Mouse (Mus musculus): ENCODE measurements around the gene Msantd2.

Msantd2 gene

GRCm38 (mm10) chr9:37540701-37541575 is 51.8 kb downstream of the Msantd2 start:
- no peak for DNase-seq (ENCODE audit: low spot score in 2 of 2)

- DNase-seq (ENCODE audit: low spot score in 2 of 2): no peak
Observed at GRCm38 (mm10) chr9:37541851-37542642, 52.9 kb downstream of the Msantd2 start.

- no peak for DNase-seq (ENCODE audit: low spot score in 2 of 2)
Observed at GRCm38 (mm10) chr9:37543869-37544440, 54.8 kb downstream of the Msantd2 start.

GRCm38 (mm10) chr9:37544447-37545165 is 55.5 kb downstream of the Msantd2 start:
- peak; percentile 67 to 70 for DNase-seq (ENCODE audit: low spot score in 2 of 2)

- no peak for DNase-seq (ENCODE audit: low spot score in 2 of 2)
Observed at GRCm38 (mm10) chr9:37545166-37545610, 56.1 kb downstream of the Msantd2 start.

GRCm38 (mm10) chr9:37545847-37546452 is 56.8 kb downstream of the Msantd2 start:
- peak; percentile 35 to 41 for DNase-seq (ENCODE audit: low spot score in 2 of 2)

GRCm38 (mm10) chr9:37546889-37547288 is 57.8 kb downstream of the Msantd2 start:
- no peak for DNase-seq (ENCODE audit: low spot score in 2 of 2)

GRCm38 (mm10) chr9:37550435-37550834 is 61.3 kb downstream of the Msantd2 start:
- no peak for DNase-seq (ENCODE audit: low spot score in 2 of 2)

- no peak for DNase-seq (ENCODE audit: low spot score in 2 of 2)
Observed at GRCm38 (mm10) chr9:37551751-37552531, 62.8 kb downstream of the Msantd2 start.

GRCm38 (mm10) chr9:37552536-37553293 is 63.6 kb downstream of the Msantd2 start, which contains the start of gene Nrgn:
Gene Nrgn (minus strand): TSS chr9:37552904.
- DNase-seq (ENCODE audit: low spot score in 2 of 2): peak; percentile 74 to 76

- DNase-seq (ENCODE audit: low spot score in 2 of 2): no peak
Observed at GRCm38 (mm10) chr9:37554279-37554678, 65.2 kb downstream of the Msantd2 start.

GRCm38 (mm10) chr9:37554838-37555748 is 66.0 kb downstream of the Msantd2 start, which contains the start of gene Siae:
Gene Siae (plus strand): TSS chr9:37555698.
- no peak for DNase-seq (ENCODE audit: low spot score in 2 of 2)

- DNase-seq (ENCODE audit: low spot score in 2 of 2): no peak
Observed at GRCm38 (mm10) chr9:37556366-37556765, 67.2 kb downstream of the Msantd2 start.

GRCm38 (mm10) chr9:37560617-37561016 is 71.5 kb downstream of the Msantd2 start:
- DNase-seq (ENCODE audit: low spot score in 2 of 2): no peak

GRCm38 (mm10) chr9:37563805-37564204 is 74.7 kb downstream of the Msantd2 start:
- no peak for DNase-seq (ENCODE audit: low spot score in 2 of 2)

GRCm38 (mm10) chr9:37567019-37567418 is 77.9 kb downstream of the Msantd2 start:
- DNase-seq (ENCODE audit: low spot score in 2 of 2): no peak

- DNase-seq (ENCODE audit: low spot score in 2 of 2): no peak
Observed at GRCm38 (mm10) chr9:37567454-37567853, 78.3 kb downstream of the Msantd2 start.

- peak; percentile 38 to 57 for DNase-seq (ENCODE audit: low spot score in 2 of 2)
Observed at GRCm38 (mm10) chr9:37567892-37568604, 78.9 kb downstream of the Msantd2 start.
